Mouse (Mus musculus) kidney, embryonic 16.5 days (tissue): ENCODE results near the gene Cd40. TPM values are rescaled to one million over a fixed set of nuclear protein-coding genes. Genes with fewer than 3 reads are reported as not detected.

ENCODE experiments used
- ATAC-seq: fragments of 200-750 bp; cut with Nextera tagmentation; 2 replicates; pipeline ENCODE4 v1.8.0; 2017; ENCODE audit warnings: moderate TSS enrichment; ENCODE audit not compliant: low FRiP score, low TSS enrichment
- H3K27ac ChIP-seq: fragments of 300-500 bp; sonication (generic); 2 replicates; pipeline ENCODE4 v1.5.1; 2014; ENCODE audit warnings: low read length
- H3K27me3 ChIP-seq: fragments of 300-500 bp; sonication (generic); 2 replicates; pipeline ENCODE4 v1.6.1; 2014; ENCODE audit warnings: low read length, control low read depth, mixed read lengths; ENCODE audit not compliant: insufficient read depth
- H3K36me3 ChIP-seq: fragments of 300-500 bp; sonication (generic); 2 replicates; pipeline ENCODE4 v1.6.1; 2014; ENCODE audit warnings: low read length, control low read depth, mixed read lengths; ENCODE audit not compliant: insufficient read depth
- H3K4me1 ChIP-seq: fragments of 300-500 bp; sonication (generic); 2 replicates; pipeline ENCODE4 v1.6.1; 2014; ENCODE audit warnings: low read length, control low read depth, mixed read lengths; ENCODE audit not compliant: insufficient read depth
- H3K4me2 ChIP-seq: fragments of 300-500 bp; sonication (generic); replicated peaks from 2 replicates; pipeline ENCODE4 v1.6.1; 2014; ENCODE audit warnings: low read depth, low read length
- H3K4me3 ChIP-seq: fragments of 300-500 bp; sonication (generic); 2 replicates; pipeline ENCODE4 v1.5.1; 2014; ENCODE audit warnings: mild to moderate bottlenecking, low read length
- H3K9ac ChIP-seq: fragments of 300-500 bp; sonication (generic); replicated peaks from 2 replicates; pipeline ENCODE4 v1.6.1; 2014; ENCODE audit warnings: low read length
- H3K9me3 ChIP-seq: fragments of 300-500 bp; sonication (generic); 2 replicates; pipeline ENCODE4 v1.6.1; 2016; ENCODE audit warnings: low read length, control low read depth
- WGBS: fragments of 180-500 bp; shearing (Covaris S2); extraction: QIAGEN DNeasy Blood & Tissue Kit; methylation state at CpG from one replicate; pipeline ENCODE4 v1.1.7; 2014; 5-methylcytosine and 5-hydroxymethylcytosine counted together
- polyA plus RNA-seq: library from polyadenylated mRNA; unstranded; fragments of >200 nt; fragmentation: Nextera tagmentation; extraction: Ambion mirVana; gene quantifications from 2 replicates; pipeline ENCODE4 v1.2.1, GENCODE M21; 2015

Cd40 gene
- polyA plus RNA-seq, 1 experiment from 2014 or later = 12.5 TPM

- WGBS = 56% methylated on average over 11 of the region's 11 CpGs
- H3K4me2 ChIP-seq = no peak overlapping the region
- H3K9ac ChIP-seq = no peak overlapping the region
Observed at GRCm38 (mm10) chr2:165051566-165051965, 3.9 kb upstream of the Cd40 start.

GRCm38 (mm10) chr2:165055905-165056304, 478 bp downstream of the Cd40 start:
- H3K9ac ChIP-seq = peak overlapping the region; percentile 54; the same call in 1 of the 2 replicates
- peak overlapping the region; percentile 58 for H3K4me2 ChIP-seq
- ATAC-seq = peak; percentile 67; the same call in 1 of the 2 replicates
- WGBS = 5% methylated on average over 7 of the region's 7 CpGs
- H3K4me1 ChIP-seq = peaks cover 6% of the 10 kb centered on the region
- H3K27ac ChIP-seq = no peak overlapping the region
- peak overlapping the region; percentile 35 for H3K4me3 ChIP-seq
- no peaks in the 10 kb centered on the region for H3K36me3 ChIP-seq
- H3K27me3 ChIP-seq = peaks cover 8% of the 10 kb centered on the region; the same call in 1 of the 2 replicates
- no peaks in the 10 kb centered on the region for H3K9me3 ChIP-seq

More at GRCm38 (mm10) chr2:165051566-165051965, 3.9 kb upstream of the Cd40 start:
- H3K36me3 ChIP-seq = no peaks in the 10 kb centered on the region
- peaks cover 5% of the 10 kb centered on the region; the same call in 1 of the 2 replicates for H3K27me3 ChIP-seq
- H3K27ac ChIP-seq = no peak overlapping the region
- H3K9me3 ChIP-seq = no peaks in the 10 kb centered on the region
- H3K4me3 ChIP-seq = no peak overlapping the region
- peaks cover 6% of the 10 kb centered on the region for H3K4me1 ChIP-seq
- no peak for ATAC-seq

GRCm38 (mm10) chr2:165056377-165057085, 1.1 kb downstream of the Cd40 start:
- Histone ChIP-seq H3K9me3 (no peaks in the 10 kb centered on the region), H3K9ac (no peak overlapping the region), H3K4me2 (peak overlapping the region; percentile 58), H3K27me3 (peaks cover 8% of the 10 kb centered on the region; the same call in 1 of the 2 replicates), H3K27ac (no peak overlapping the region), H3K4me1 (peaks cover 6% of the 10 kb centered on the region), H3K36me3 (no peaks in the 10 kb centered on the region), H3K4me3 (peak overlapping the region; percentile 35)
- ATAC-seq = no peak
- WGBS = 81% methylated on average over 14 of the region's 14 CpGs

- H3K4me1 ChIP-seq = peaks cover 6% of the 10 kb centered on the region
- ATAC-seq = no peak
- H3K4me3 ChIP-seq = no peak overlapping the region
- H3K9ac ChIP-seq = no peak overlapping the region
- no peaks in the 10 kb centered on the region for H3K36me3 ChIP-seq
- H3K27ac ChIP-seq = no peak overlapping the region
- WGBS = 90% methylated on average over 4 of the region's 4 CpGs
- H3K9me3 ChIP-seq = no peaks in the 10 kb centered on the region
- peaks cover 5% of the 10 kb centered on the region; the same call in 1 of the 2 replicates for H3K27me3 ChIP-seq
- no peak overlapping the region for H3K4me2 ChIP-seq
Observed at GRCm38 (mm10) chr2:165059961-165060360, 4.5 kb downstream of the Cd40 start.

GRCm38 (mm10) chr2:165061638-165062433, 6.4 kb downstream of the Cd40 start:
- ATAC-seq = peak; percentile 49; the same call in 1 of the 2 replicates
- WGBS = 60% methylated on average over 16 of the region's 16 CpGs
- H3K4me1 ChIP-seq = no peaks in the 10 kb centered on the region
- H3K4me2 ChIP-seq = no peak overlapping the region
- H3K9me3 ChIP-seq = no peaks in the 10 kb centered on the region
- no peak overlapping the region for H3K27ac ChIP-seq
- H3K27me3 ChIP-seq = peaks cover under 1% of the 10 kb centered on the region; the same call in 1 of the 2 replicates
- H3K36me3 ChIP-seq = no peaks in the 10 kb centered on the region
- H3K9ac ChIP-seq = no peak overlapping the region
- no peak overlapping the region for H3K4me3 ChIP-seq

GRCm38 (mm10) chr2:165064489-165064888, 9.1 kb downstream of the Cd40 start:
- 34% methylated on average over 7 of the region's 7 CpGs for WGBS
- no peaks in the 10 kb centered on the region for H3K9me3 ChIP-seq
- 0 out of 2 replicates have a peak, but pooled peaks have one; percentile 12 for ATAC-seq
- H3K27ac ChIP-seq = no peak overlapping the region
- H3K36me3 ChIP-seq = no peaks in the 10 kb centered on the region
- H3K9ac ChIP-seq = no peak overlapping the region
- no peaks in the 10 kb centered on the region for H3K27me3 ChIP-seq
- H3K4me1 ChIP-seq = no peaks in the 10 kb centered on the region
- H3K4me3 ChIP-seq = no peak overlapping the region
- no peak overlapping the region for H3K4me2 ChIP-seq

GRCm38 (mm10) chr2:165068806-165069205, 13.4 kb downstream of the Cd40 start:
- Histone ChIP-seq H3K27ac (no peak overlapping the region), H3K4me2 (no peak overlapping the region), H3K4me1 (peaks cover 3% of the 10 kb centered on the region; the same call in 1 of the 2 replicates), H3K9me3 (no peaks in the 10 kb centered on the region), H3K27me3 (peaks cover 25% of the 10 kb centered on the region), H3K9ac (no peak overlapping the region), H3K4me3 (no peak overlapping the region), H3K36me3 (no peaks in the 10 kb centered on the region)
- WGBS = 83% methylated on average over 2 of the region's 2 CpGs
- ATAC-seq = no peak

- WGBS = 21% methylated on average over 23 of the region's 23 CpGs
- Histone ChIP-seq H3K9me3 (no peaks in the 10 kb centered on the region), H3K27me3 (peaks cover 35% of the 10 kb centered on the region), H3K4me1 (peaks cover 3% of the 10 kb centered on the region; the same call in 1 of the 2 replicates), H3K36me3 (no peaks in the 10 kb centered on the region), H3K4me3 (no peak overlapping the region), H3K9ac (no peak overlapping the region), H3K27ac (no peak overlapping the region), H3K4me2 (0 out of 2 replicates have a peak overlapping the region, but pooled peaks have one; percentile 15)
- 0 out of 2 replicates have a peak, but pooled peaks have one; percentile 24 for ATAC-seq
Observed at GRCm38 (mm10) chr2:165070096-165070816, 14.8 kb downstream of the Cd40 start.

- Histone ChIP-seq H3K27me3 (peaks cover 66% of the 10 kb centered on the region), H3K36me3 (no peaks in the 10 kb centered on the region), H3K4me3 (no peak overlapping the region), H3K27ac (no peak overlapping the region), H3K4me2 (no peak overlapping the region), H3K4me1 (peaks cover 3% of the 10 kb centered on the region; the same call in 1 of the 2 replicates), H3K9ac (no peak overlapping the region), H3K9me3 (no peaks in the 10 kb centered on the region)
- WGBS = 13% methylated on average over 9 of the region's 9 CpGs
- ATAC-seq = no peak
Observed at GRCm38 (mm10) chr2:165073381-165073781, 18.0 kb downstream of the Cd40 start.
